Mouse (Mus musculus) embryonic facial prominence, embryonic 15.5 days (tissue): ENCODE results near the gene Tac4. TPM values are rescaled to one million over a fixed set of nuclear protein-coding genes. Genes with fewer than 3 reads are reported as not detected.

ENCODE experiments used
- ATAC-seq: fragments of 200-750 bp; cut with Nextera tagmentation; 2 replicates; pipeline ENCODE4 v1.8.0; 2017; ENCODE audit warnings: low read depth, moderate TSS enrichment; ENCODE audit not compliant: insufficient number of reproducible peaks, low FRiP score, low TSS enrichment
- H3K27ac ChIP-seq: fragments of 300-500 bp; sonication (generic); replicated peaks from 2 replicates; pipeline ENCODE4 v1.5.1; 2015; ENCODE audit warnings: mild to moderate bottlenecking, inconsistent platforms
- H3K27me3 ChIP-seq: fragments of 300-500 bp; sonication (generic); 2 replicates; pipeline ENCODE4 v1.6.1; 2015; ENCODE audit warnings: inconsistent platforms
- H3K36me3 ChIP-seq: fragments of 300-500 bp; sonication (generic); 2 replicates; pipeline ENCODE4 v1.6.1; 2015; ENCODE audit warnings: mild to moderate bottlenecking, inconsistent platforms
- H3K4me1 ChIP-seq: fragments of 300-500 bp; sonication (generic); 2 replicates; pipeline ENCODE4 v1.6.1; 2015; ENCODE audit warnings: inconsistent platforms
- H3K4me2 ChIP-seq: fragments of 300-500 bp; sonication (generic); replicated peaks from 2 replicates; pipeline ENCODE4 v1.6.1; 2015; ENCODE audit warnings: mild to moderate bottlenecking, inconsistent platforms
- H3K4me3 ChIP-seq: fragments of 300-500 bp; sonication (generic); replicated peaks from 2 replicates; pipeline ENCODE4 v1.5.1; 2015; ENCODE audit warnings: mild to moderate bottlenecking, inconsistent platforms
- H3K9ac ChIP-seq: fragments of 300-500 bp; sonication (generic); 2 replicates; pipeline ENCODE4 v1.6.1; 2015; ENCODE audit warnings: inconsistent platforms
- H3K9me3 ChIP-seq: fragments of 300-500 bp; sonication (generic); replicated peaks from 2 replicates; pipeline ENCODE4 v1.6.1; 2016; ENCODE audit warnings: inconsistent platforms
- WGBS: fragments of 180-500 bp; shearing (Covaris S2); methylation state at CpG from one replicate; pipeline ENCODE4 v1.1.7; 2015; 5-methylcytosine and 5-hydroxymethylcytosine counted together
- polyA plus RNA-seq: library from polyadenylated mRNA; unstranded; fragments of >200 nt; fragmentation: Nextera tagmentation; extraction: Ambion mirVana; gene quantifications from 2 replicates; pipeline ENCODE4 v1.2.1, GENCODE M21; 2015

The Tac4 gene
- polyA plus RNA-seq, 1 experiment from 2014 or later, result 0.21 TPM

DNA sequence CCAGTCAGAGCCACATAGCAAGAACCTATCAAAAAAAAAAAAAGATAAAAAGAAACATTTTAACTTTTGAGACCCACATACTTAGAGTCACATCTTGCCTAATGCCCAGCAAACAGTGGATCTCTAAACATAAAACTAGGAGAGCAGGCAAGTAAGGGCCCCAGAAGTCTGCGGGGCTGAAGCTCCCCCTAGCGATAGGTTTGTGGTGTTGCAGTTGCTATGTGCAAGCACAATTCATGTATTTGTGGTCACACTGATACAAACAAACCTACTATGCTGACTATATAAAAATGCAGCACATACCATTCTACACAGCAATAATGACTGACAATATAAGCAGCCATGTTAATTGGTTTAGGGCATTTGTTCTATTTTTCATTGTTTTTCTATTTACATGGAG is 36.8 kb downstream of the Tac4 start:
- Histone ChIP-seq H3K27ac (no peak overlapping the region), H3K4me2 (no peak overlapping the region), H3K36me3 (peaks cover 70% of the 10 kb centered on the region), H3K4me1 (no peaks in the 10 kb centered on the region), H3K27me3 (no peaks in the 10 kb centered on the region), H3K9me3 (no peaks in the 10 kb centered on the region), H3K4me3 (no peak overlapping the region), H3K9ac (no peak overlapping the region)
- ATAC-seq, result no peak
- 15% methylated on average over 2 of the region's 2 CpGs for WGBS

DNA sequence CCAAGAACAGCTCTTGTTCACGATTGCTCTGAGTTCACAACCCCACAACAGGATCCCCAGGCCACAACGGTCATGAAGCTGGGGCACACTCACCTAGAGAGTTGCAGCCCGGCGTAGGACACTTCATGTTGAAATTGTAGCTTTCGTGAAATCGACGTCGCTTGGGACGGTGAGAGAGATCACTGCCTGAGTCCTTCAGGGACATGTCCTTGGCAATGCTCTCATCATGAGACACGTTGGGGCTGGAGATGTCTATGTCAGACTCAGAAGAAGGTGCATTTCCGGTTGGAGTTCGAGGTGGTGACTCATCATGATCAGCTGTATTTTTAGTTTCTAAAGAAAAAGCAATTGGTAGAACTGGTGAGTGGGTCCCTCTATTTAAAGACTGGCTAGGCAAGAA is 38.6 kb downstream of the Tac4 start:
- Histone ChIP-seq H3K27me3 (no peaks in the 10 kb centered on the region), H3K4me3 (no peak overlapping the region), H3K27ac (no peak overlapping the region), H3K9me3 (no peaks in the 10 kb centered on the region), H3K36me3 (peaks cover 64% of the 10 kb centered on the region), H3K4me1 (no peaks in the 10 kb centered on the region), H3K9ac (no peak overlapping the region), H3K4me2 (no peak overlapping the region)
- WGBS, result 89% methylated on average over 12 of the region's 12 CpGs
- no peak for ATAC-seq

DNA sequence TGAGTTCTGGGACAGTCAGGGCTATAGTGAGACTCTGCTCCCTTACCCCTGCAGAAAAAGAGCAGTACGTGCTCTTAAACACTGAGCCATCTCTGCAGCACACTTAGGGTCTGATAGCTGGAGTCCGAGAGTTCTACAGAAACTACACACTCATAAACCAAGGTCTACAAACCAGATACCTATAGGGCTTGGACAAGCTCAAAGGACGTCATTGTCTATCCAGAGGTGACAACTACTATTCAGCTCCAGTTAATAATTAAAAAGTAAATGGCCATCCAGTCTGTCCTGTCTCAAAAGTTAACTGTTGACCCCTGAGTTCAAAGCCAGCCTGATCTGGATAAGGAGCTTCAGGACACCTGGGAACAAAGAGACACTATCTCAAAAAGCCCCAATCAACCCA is 40.4 kb downstream of the Tac4 start:
- ATAC-seq, result no peak

GRCm38 (mm10) chr11:95305600-95305999 is 44.3 kb downstream of the Tac4 start:
- no peak for ATAC-seq
- Histone ChIP-seq H3K27ac (no peak overlapping the region), H3K36me3 (peaks cover 42% of the 10 kb centered on the region), H3K9ac (no peak overlapping the region), H3K4me2 (no peak overlapping the region), H3K4me1 (peaks cover 10% of the 10 kb centered on the region; the same call in 1 of the 2 replicates), H3K4me3 (no peak overlapping the region), H3K27me3 (no peaks in the 10 kb centered on the region), H3K9me3 (no peaks in the 10 kb centered on the region)
- WGBS, result 93% methylated on average over 7 of the region's 7 CpGs

More for the DNA sequence above, 40.4 kb downstream of the Tac4 start:
- H3K27ac ChIP-seq, result no peak overlapping the region
- H3K9ac ChIP-seq, result no peak overlapping the region
- no peaks in the 10 kb centered on the region for H3K27me3 ChIP-seq
- no peak overlapping the region for H3K4me3 ChIP-seq
- H3K4me1 ChIP-seq, result no peaks in the 10 kb centered on the region
- no peak overlapping the region for H3K4me2 ChIP-seq
- WGBS, result 97% methylated on average over 3 of the region's 3 CpGs
- H3K36me3 ChIP-seq, result peaks cover 72% of the 10 kb centered on the region
- no peaks in the 10 kb centered on the region for H3K9me3 ChIP-seq

DNA sequence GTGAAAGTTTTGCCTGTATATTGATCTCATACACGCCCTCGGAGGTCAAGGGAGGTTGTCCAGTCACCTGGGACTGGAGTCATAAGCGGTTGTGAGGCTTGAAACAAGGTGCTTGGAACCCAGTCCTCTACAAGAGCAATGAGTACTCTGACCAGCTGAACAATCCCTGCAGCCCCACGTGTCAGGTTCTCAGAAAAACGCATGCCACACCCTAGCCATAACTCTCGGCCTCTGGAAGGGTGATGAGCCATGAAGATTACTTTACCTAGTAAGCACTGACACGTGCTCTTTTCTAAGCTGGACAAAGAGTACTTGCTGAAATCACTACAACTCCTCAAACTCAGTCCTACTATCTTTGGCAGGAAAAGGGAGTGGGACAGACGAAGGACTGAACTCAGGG is 46.2 kb downstream of the Tac4 start:
- Histone ChIP-seq H3K4me1 (peaks cover 16% of the 10 kb centered on the region), H3K4me2 (no peak overlapping the region), H3K4me3 (no peak overlapping the region), H3K27ac (no peak overlapping the region), H3K36me3 (peaks cover 30% of the 10 kb centered on the region), H3K9ac (no peak overlapping the region), H3K27me3 (no peaks in the 10 kb centered on the region), H3K9me3 (no peaks in the 10 kb centered on the region)
- ATAC-seq, result no peak
- 79% methylated on average over 8 of the region's 8 CpGs for WGBS

GRCm38 (mm10) chr11:95309510-95310006 is 48.2 kb downstream of the Tac4 start:
- peaks cover 16% of the 10 kb centered on the region for H3K36me3 ChIP-seq
- ATAC-seq, result peak; percentile 95
- H3K4me2 ChIP-seq, result peak overlapping the region; percentile 69
- H3K9me3 ChIP-seq, result no peaks in the 10 kb centered on the region
- under 1% methylated on average over 37 of the region's 37 CpGs for WGBS
- H3K4me3 ChIP-seq, result peak overlapping the region; percentile 99
- peak overlapping the region; percentile 99 for H3K27ac ChIP-seq
- H3K4me1 ChIP-seq, result peaks cover 16% of the 10 kb centered on the region
- H3K27me3 ChIP-seq, result no peaks in the 10 kb centered on the region
- H3K9ac ChIP-seq, result peak overlapping the region; percentile 99

GRCm38 (mm10) chr11:95310007-95310647 is 48.8 kb downstream of the Tac4 start, which contains the start of gene Kat7:
Kat7 (minus strand) TSS chr11:95310246.
- Histone ChIP-seq H3K9me3 (no peaks in the 10 kb centered on the region), H3K4me1 (peaks cover 16% of the 10 kb centered on the region), H3K27ac (peak within 1 kb of the TSS; percentile 99), H3K27me3 (no peaks in the 10 kb centered on the region), H3K9ac (peak within 1 kb of the TSS; percentile 99), H3K36me3 (peaks cover 12% of the 10 kb centered on the region), H3K4me3 (peak within 1 kb of the TSS; percentile 99), H3K4me2 (peak within 1 kb of the TSS; percentile 69)
- WGBS, result 0% methylated on average over 42 of the region's 42 CpGs
- peak; percentile 94 for ATAC-seq

GRCm38 (mm10) chr11:95310648-95311424 is 49.5 kb downstream of the Tac4 start:
- WGBS, result 3% methylated on average over 17 of the region's 17 CpGs
- Histone ChIP-seq H3K36me3 (peaks cover 6% of the 10 kb centered on the region), H3K4me3 (peak overlapping the region; percentile 99), H3K4me1 (peaks cover 16% of the 10 kb centered on the region), H3K9me3 (no peaks in the 10 kb centered on the region), H3K27ac (peak overlapping the region; percentile 93), H3K27me3 (no peaks in the 10 kb centered on the region), H3K4me2 (peak overlapping the region; percentile 63), H3K9ac (peak overlapping the region; percentile 49)
- ATAC-seq, result no peak

- no peak for ATAC-seq
- peak overlapping the region; percentile 63 for H3K4me2 ChIP-seq
- no peaks in the 10 kb centered on the region for H3K9me3 ChIP-seq
- no peaks in the 10 kb centered on the region; the same call in 1 of the 2 replicates for H3K36me3 ChIP-seq
- H3K4me3 ChIP-seq, result peak overlapping the region; percentile 99
- H3K27ac ChIP-seq, result peak overlapping the region; percentile 93; the same call in 1 of the 2 replicates
- H3K27me3 ChIP-seq, result no peaks in the 10 kb centered on the region
- 22% methylated on average over 5 of the region's 5 CpGs for WGBS
- H3K9ac ChIP-seq, result 0 out of 2 replicates have a peak overlapping the region, but pooled peaks have one; percentile 49
- H3K4me1 ChIP-seq, result peaks cover 16% of the 10 kb centered on the region
Observed at GRCm38 (mm10) chr11:95311425-95311807, 50.1 kb downstream of the Tac4 start.

DNA sequence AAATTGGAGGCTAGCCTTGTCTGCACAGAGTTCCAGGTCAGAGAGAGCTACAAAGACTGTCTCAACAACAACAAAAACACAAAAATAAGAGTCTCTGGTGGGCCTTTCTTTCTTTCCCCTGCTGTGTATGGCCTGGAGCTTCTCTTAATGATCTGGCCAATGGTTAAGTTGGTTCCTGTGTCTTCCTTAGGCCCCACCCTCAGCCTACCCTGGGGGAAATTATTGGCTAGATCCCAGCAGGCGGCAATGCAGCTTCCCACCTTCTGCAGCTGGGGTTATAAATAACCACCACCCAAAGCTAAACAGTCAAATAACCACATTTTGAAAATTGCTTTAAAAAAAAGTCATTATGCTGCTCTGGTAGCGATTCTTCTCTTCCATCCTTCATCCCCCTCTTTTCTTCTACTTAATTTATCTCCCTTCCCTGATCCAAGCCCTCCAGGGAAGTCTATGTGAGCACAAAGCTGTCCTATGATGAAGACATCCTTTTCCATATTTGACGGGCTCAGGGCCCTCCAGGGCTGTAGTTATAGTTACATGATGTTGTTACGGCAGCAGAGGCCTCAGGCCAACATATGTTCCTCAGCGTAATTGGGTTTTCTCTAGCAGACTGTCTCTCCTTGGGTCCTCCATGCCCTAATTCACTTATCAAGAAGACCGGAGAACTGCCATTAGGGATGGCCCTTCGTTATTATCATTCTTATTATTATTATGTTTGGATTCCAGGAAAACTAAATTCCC is 54.1 kb downstream of the Tac4 start:
- H3K27ac ChIP-seq, result no peak overlapping the region
- H3K4me3 ChIP-seq, result no peak overlapping the region
- H3K4me1 ChIP-seq, result peaks cover 7% of the 10 kb centered on the region
- H3K27me3 ChIP-seq, result no peaks in the 10 kb centered on the region
- 59% methylated on average over 7 of the region's 7 CpGs for WGBS
- ATAC-seq, result no peak
- H3K36me3 ChIP-seq, result no peaks in the 10 kb centered on the region
- no peak overlapping the region for H3K9ac ChIP-seq
- no peak overlapping the region for H3K4me2 ChIP-seq
- no peaks in the 10 kb centered on the region for H3K9me3 ChIP-seq

DNA sequence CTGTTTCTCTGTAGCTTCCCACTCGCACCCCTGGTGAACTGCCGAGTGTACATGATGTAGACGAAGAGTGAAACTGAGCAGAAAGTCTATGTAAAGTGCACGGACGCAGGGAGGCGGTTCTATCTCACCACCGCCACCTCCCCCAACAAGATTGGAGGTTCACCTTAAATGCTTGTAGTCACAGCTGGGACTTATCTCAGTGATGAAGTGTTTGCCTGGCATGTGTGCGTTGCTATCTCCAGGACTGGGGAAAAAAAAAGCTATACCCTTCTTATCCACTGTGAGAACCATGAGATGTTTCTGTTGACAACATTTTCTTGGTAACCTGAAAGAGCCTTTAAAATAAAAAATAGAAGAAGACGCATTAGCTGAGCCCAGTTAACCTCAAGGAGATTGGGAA is 56.8 kb downstream of the Tac4 start:
- no peak for ATAC-seq
- H3K9ac ChIP-seq, result no peak overlapping the region
- WGBS, result 85% methylated on average over 9 of the region's 9 CpGs

More for the DNA sequence above, 56.8 kb downstream of the Tac4 start:
- Histone ChIP-seq H3K4me3 (no peak overlapping the region), H3K36me3 (no peaks in the 10 kb centered on the region), H3K4me1 (no peaks in the 10 kb centered on the region), H3K4me2 (no peak overlapping the region), H3K27me3 (no peaks in the 10 kb centered on the region), H3K27ac (no peak overlapping the region), H3K9me3 (no peaks in the 10 kb centered on the region)
